Mouse (Mus musculus) CH12.LX (cell line): ENCODE results near the gene Tmem214. TPM values are rescaled to one million over a fixed set of nuclear protein-coding genes. Genes with fewer than 3 reads are reported as not detected.
A peak's percentile ranks its signal among the peaks of the same experiment; 100 is the strongest.

Experiments
- DNase-seq: peaks from one replicate; pipeline ENCODE4 v3.0.0-alpha.2; 2013; ENCODE audit errors: extremely low read depth
- H3K27ac ChIP-seq: 2 replicates; pipeline ENCODE4 v1.5.1; 2012; ENCODE audit warnings: low read depth, mild to moderate bottlenecking, control low read depth, moderate library complexity; ENCODE audit not compliant: insufficient read depth
- H3K27me3 ChIP-seq: replicated peaks from 2 replicates; pipeline ENCODE3; 2012; ENCODE audit warnings: inconsistent platforms
- H3K36me3 ChIP-seq, 2 experiments: replicated peaks in 1 of 2; 2 replicates each; pipeline versions ENCODE3 to v1.6.1; 2012; ENCODE audit warnings: inconsistent platforms in 1 of 2, low read length in 1 of 2, mild to moderate bottlenecking in 1 of 2, mixed read lengths in 1 of 2, moderate library complexity in 1 of 2; ENCODE audit not compliant: control insufficient read depth in 1 of 2, insufficient read depth in 1 of 2
- H3K4me1 ChIP-seq, 2 experiments: 2 replicates each; pipeline ENCODE4 v1.6.1; 2012; ENCODE audit warnings: inconsistent platforms in 1 of 2, moderate library complexity in 1 of 2; ENCODE audit not compliant: insufficient read depth in 2 of 2, control insufficient read depth in 1 of 2
- H3K4me2 ChIP-seq: 2 replicates; pipeline ENCODE4 v1.6.1; 2012; ENCODE audit warnings: low read depth, mild to moderate bottlenecking, control low read depth; ENCODE audit not compliant: poor library complexity, insufficient read depth, severe bottlenecking
- H3K4me3 ChIP-seq, 3 experiments: fragments of 150-350 bp in 1 of 3; sonication (generic) in 1 of 3; replicated peaks in 1 of 3; 2 replicates each; pipeline versions ENCODE3 to v1.5.1; 2011 to 2012; ENCODE audit warnings: low read depth in 2 of 3, low read length in 2 of 3, mild to moderate bottlenecking in 2 of 3, moderate library complexity in 2 of 3, control low read depth in 1 of 3, improper control_type of control experiment in 1 of 3, inconsistent platforms in 1 of 3, mixed read lengths in 1 of 3; ENCODE audit not compliant: poor library complexity in 1 of 3
- H3K79me2 ChIP-seq: replicated peaks from 2 replicates; pipeline ENCODE4 v1.6.1; 2012; ENCODE audit warnings: mild to moderate bottlenecking, moderate library complexity; ENCODE audit not compliant: control insufficient read depth, poor library complexity, insufficient read depth, severe bottlenecking; ENCODE audit errors: extremely low read depth
- H3K9ac ChIP-seq: 2 replicates; pipeline ENCODE4 v1.6.1; 2012; ENCODE audit warnings: low read depth, mild to moderate bottlenecking, control low read depth, moderate library complexity; ENCODE audit not compliant: insufficient read depth
- H3K9me3 ChIP-seq: replicated peaks from 2 replicates; pipeline ENCODE3; 2012; ENCODE audit warnings: low read length, inconsistent platforms, mixed read lengths
- BHLHE40 ChIP-seq: IDR thresholded peaks from 2 replicates; pipeline ENCODE4 v1.6.1; 2011; ENCODE audit warnings: mild to moderate bottlenecking, low read depth, low read length, improper control_type of control experiment
- CTCF ChIP-seq, 2 experiments: IDR thresholded peaks in 1 of 2; conservative IDR thresholded peaks in 1 of 2; 2 replicates each; pipeline ENCODE4 v1.5.1; 2011 to 2012; ENCODE audit warnings: low read depth in 2 of 2, low read length in 2 of 2, improper control_type of control experiment in 1 of 2, inconsistent platforms in 1 of 2, mild to moderate bottlenecking in 1 of 2, moderate library complexity in 1 of 2
- ELF1 ChIP-seq: IDR thresholded peaks from 2 replicates; pipeline ENCODE4 v1.6.1; 2014; ENCODE audit warnings: low read depth, mild to moderate bottlenecking, inconsistent platforms, low read length, improper control_type of control experiment
- HCFC1 ChIP-seq: IDR thresholded peaks from 2 replicates; pipeline ENCODE4 v1.6.1; 2012; ENCODE audit warnings: low read depth, mild to moderate bottlenecking, inconsistent platforms, low read length, improper control_type of control experiment
- KAT2A ChIP-seq: IDR thresholded peaks from 2 replicates; pipeline ENCODE4 v1.6.1; 2012; ENCODE audit warnings: low read length, improper control_type of control experiment, inconsistent platforms; ENCODE audit not compliant: insufficient replicate concordance
- MYC ChIP-seq: IDR thresholded peaks from 2 replicates; pipeline ENCODE4 v1.6.1; 2011; ENCODE audit warnings: low read depth, mild to moderate bottlenecking, improper control_type of control experiment, low read length
- NELFE ChIP-seq: IDR thresholded peaks from 2 replicates; pipeline ENCODE4 v1.6.1; 2011; ENCODE audit warnings: low read depth, low read length, improper control_type of control experiment
- PAX5 ChIP-seq: IDR thresholded peaks from 2 replicates; pipeline ENCODE4 v1.6.1; 2012; ENCODE audit warnings: low read length, inconsistent platforms, mixed read lengths
- SIN3A ChIP-seq: IDR thresholded peaks from 2 replicates; pipeline ENCODE4 v1.6.1; 2012; ENCODE audit warnings: low read length, improper control_type of control experiment, inconsistent platforms
- USF1 ChIP-seq: IDR thresholded peaks from 2 replicates; pipeline ENCODE4 v1.6.1; 2014; ENCODE audit warnings: low read depth, mild to moderate bottlenecking, inconsistent platforms, low read length, improper control_type of control experiment
- ZNF384 ChIP-seq: IDR thresholded peaks from 2 replicates; pipeline ENCODE4 v1.6.1; 2012; ENCODE audit warnings: low read depth, low read length, improper control_type of control experiment, inconsistent platforms
- dilution Hi-C: fragments of 300-500 bp; cut with MboI; formaldehyde crosslinking; loops from 2 replicates; pipeline ENCODE4 v1.14.3; 2020; ENCODE audit warnings: low sequenced_read_pairs; ENCODE audit not compliant: extremely low pct_unique_long_range_greater_than_20kb, extremely low pct_ligation_motif_present
- in situ Hi-C: fragments of 300-500 bp; cut with MboI; formaldehyde crosslinking; loops from 3 replicates; pipeline ENCODE4 v1.14.3; 2019; ENCODE audit warnings: low sequenced_read_pairs, low pct_ligation_motif_present, low pct_unique_long_range_greater_than_20kb, mixed read lengths
- polyA plus RNA-seq: library from polyadenylated mRNA; unstranded; fragments of >175 nt; gene quantifications from 2 replicates; pipeline ENCODE4 v1.2.1, GENCODE M21; 2012; ENCODE audit warnings: low read depth; ENCODE audit not compliant: insufficient read length
- total RNA-seq, 2 experiments: library from RNA; depleted of rRNA; stranded (reverse); fragments of 300-350 nt in 1 of 2; fragments of >200 nt in 1 of 2; gene quantifications; 2 replicates each; pipeline ENCODE4 v1.2.3; 2012 to 2014

Gene Tmem214
- total and polyA plus RNA-seq, 3 experiments = 28.3 to 35.3 (median 31.9) TPM

DNA sequence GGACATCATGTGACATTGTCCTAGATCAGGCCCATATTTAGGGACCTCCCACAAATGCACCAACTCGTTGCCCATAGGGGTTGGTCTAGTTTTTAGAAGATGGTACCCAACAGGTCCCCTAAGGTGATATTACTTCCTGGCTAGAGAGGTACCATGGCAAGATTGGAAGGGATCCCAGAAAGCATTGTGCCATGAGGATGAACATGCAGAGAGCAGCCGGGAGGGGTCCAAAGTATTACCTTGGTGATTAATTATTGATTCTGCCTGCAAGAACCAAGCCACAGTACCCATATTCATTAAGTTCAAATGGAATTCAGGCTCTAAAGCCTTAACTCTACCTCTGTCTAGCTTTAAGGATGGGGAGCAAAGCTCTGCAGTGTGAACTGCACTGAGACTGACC is 58.3 kb downstream of the Tmem214 start:
- TF ChIP-seq ZNF384 (no peak), PAX5 (no peak), USF1 (no peak), NELFE (no peak), SIN3A (no peak), CTCF (conservative IDR thresholded peaks at IDR 0.05 in 1 of 2, IDR thresholded peaks at IDR 0.05 in 1 of 2; ENCODE audit: low read depth in 2 of 2, low read length in 2 of 2) (no peak)
- dilution Hi-C loops = no loop called here
- in situ Hi-C loops = loop anchor here (5.0 kb wide), 1 partner anchor 76 kb away; no protein-coding TSS in a partner anchor

DNA sequence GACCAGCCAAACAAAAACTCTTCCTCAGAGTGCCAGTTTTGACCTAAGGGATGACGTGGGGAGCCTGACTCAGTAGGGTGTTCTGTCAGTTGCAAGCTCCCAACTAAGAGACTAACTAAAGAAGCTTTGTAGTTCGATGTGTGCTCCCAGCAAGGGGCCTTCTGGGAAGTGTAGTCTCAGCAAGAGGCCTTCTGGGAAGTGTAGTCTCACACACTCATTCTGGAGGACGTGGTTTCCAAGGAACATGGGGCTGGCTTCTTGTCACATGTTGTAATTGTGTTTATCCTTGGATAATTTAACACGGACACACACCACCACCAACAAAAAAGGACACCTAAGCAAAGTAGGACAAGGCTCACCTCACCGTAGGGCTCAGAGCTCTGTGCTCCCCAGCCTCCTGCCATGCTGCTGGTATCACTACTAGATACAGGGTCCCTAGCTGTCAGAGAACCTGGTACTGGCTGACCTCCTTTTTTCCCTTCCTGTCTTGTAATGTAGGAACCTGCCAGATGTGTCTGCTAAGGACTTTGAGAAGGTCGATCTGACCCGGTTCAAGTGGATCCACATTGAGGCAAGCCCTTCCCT is 60.2 kb downstream of the Tmem214 start:
- DNase-seq = no peak
- in situ Hi-C loops (loop anchor here (5.0 kb wide), 1 partner anchor 74 kb away; no protein-coding TSS in a partner anchor), dilution Hi-C loops (no loop called here)
- Histone ChIP-seq H3K4me2 (no peak overlapping the region), H3K4me1 (peaks cover 0 to 27% of the 10 kb centered on the region in 2 experiments; a peak in 3 of 4 replicates), H3K9me3 (no peaks in the 10 kb centered on the region), H3K27me3 (peaks cover 59% of the 10 kb centered on the region), H3K4me3 (no peak overlapping the region), H3K27ac (no peak overlapping the region)
- peak; percentile 54; the same call in 1 of the 2 replicates for TF ChIP-seq KAT2A
- TF ChIP-seq HCFC1 = peak; percentile 92
- peak; percentile 27; the same call in 1 of the 2 replicates for TF ChIP-seq MYC
- no peak for TF ChIP-seq BHLHE40
- TF ChIP-seq ELF1 = no peak
- TF ChIP-seq, all 38 proteins: peak for 3
- no peaks in the 10 kb centered on the region for H3K36me3 ChIP-seq
- H3K9ac ChIP-seq = no peak overlapping the region
- no peaks in the 10 kb centered on the region for H3K79me2 ChIP-seq

More for the DNA sequence above, 58.3 kb downstream of the Tmem214 start:
- no peaks in the 10 kb centered on the region for H3K9me3 ChIP-seq
- H3K27ac ChIP-seq = no peak overlapping the region
- no peaks in the 10 kb centered on the region for H3K36me3 ChIP-seq
- no peak overlapping the region for H3K4me3 ChIP-seq
- no peaks in the 10 kb centered on the region for H3K79me2 ChIP-seq
- peaks cover 68% of the 10 kb centered on the region for H3K27me3 ChIP-seq
- H3K4me1 ChIP-seq = peaks cover 0 to 33% of the 10 kb centered on the region in 2 experiments; a peak in 3 of 4 replicates
- no peak for DNase-seq
- no peak overlapping the region for H3K4me2 ChIP-seq
- H3K9ac ChIP-seq = no peak overlapping the region

Other genes with a start within 250 kb of the Tmem214 start
- 8.9 and 10.5 TPM in 2 replicates for gene Slc35f6, start 220.1 kb upstream of the Tmem214 start, total RNA-seq (2012; rRNA removed)
- gene Slc35f6, start 220.1 kb upstream of the Tmem214 start, total RNA-seq (2014; rRNA removed) = 8.0 and 9.5 TPM in 2 replicates
- 9.0 and 9.4 TPM in 2 replicates for gene Slc35f6, start 220.1 kb upstream of the Tmem214 start, polyA plus RNA-seq
- 89.4 and 99.1 TPM in 2 replicates for gene Cenpa, start 201.2 kb upstream of the Tmem214 start, total RNA-seq (2012; rRNA removed)
- gene Cenpa, start 201.2 kb upstream of the Tmem214 start, total RNA-seq (2014; rRNA removed) = 125 and 138 TPM in 2 replicates
- 143 and 163 TPM in 2 replicates for gene Cenpa, start 201.2 kb upstream of the Tmem214 start, polyA plus RNA-seq
- gene Dpysl5, start 156.4 kb upstream of the Tmem214 start, total RNA-seq (2012; rRNA removed) = 0.21 TPM in 1 of 2 replicates, not detected in the other
- not detected in 2 replicates for gene Dpysl5, start 156.4 kb upstream of the Tmem214 start, total RNA-seq (2014; rRNA removed)
- not detected in 2 replicates for gene Dpysl5, start 156.4 kb upstream of the Tmem214 start, polyA plus RNA-seq
- gene Mapre3, start 53.4 kb upstream of the Tmem214 start, total RNA-seq (2012; rRNA removed) = 1.3 and 1.6 TPM in 2 replicates
- gene Mapre3, start 53.4 kb upstream of the Tmem214 start, total RNA-seq (2014; rRNA removed) = 0.28 and 0.30 TPM in 2 replicates
- gene Mapre3, start 53.4 kb upstream of the Tmem214 start, polyA plus RNA-seq = 1.5 and 2.3 TPM in 2 replicates
- 8.0 and 9.3 TPM in 2 replicates for gene Agbl5, start 20.7 kb downstream of the Tmem214 start, total RNA-seq (2012; rRNA removed)
- 3.5 and 4.1 TPM in 2 replicates for gene Agbl5, start 20.7 kb downstream of the Tmem214 start, total RNA-seq (2014; rRNA removed)
- 8.4 and 11.6 TPM in 2 replicates for gene Agbl5, start 20.7 kb downstream of the Tmem214 start, polyA plus RNA-seq
- gene Ost4, start 39.8 kb downstream of the Tmem214 start, total RNA-seq (2012; rRNA removed) = 181 and 244 TPM in 2 replicates
- gene Ost4, start 39.8 kb downstream of the Tmem214 start, total RNA-seq (2014; rRNA removed) = 221 and 263 TPM in 2 replicates
- 312 and 330 TPM in 2 replicates for gene Ost4, start 39.8 kb downstream of the Tmem214 start, polyA plus RNA-seq
- gene Emilin1, start 45.4 kb downstream of the Tmem214 start, total RNA-seq (2012; rRNA removed) = 0.34 TPM in 2 replicates
- 0.05 and 0.11 TPM in 2 replicates for gene Emilin1, start 45.4 kb downstream of the Tmem214 start, total RNA-seq (2014; rRNA removed)
- gene Emilin1, start 45.4 kb downstream of the Tmem214 start, polyA plus RNA-seq = 0.33 and 0.63 TPM in 2 replicates
- 3.7 and 5.7 TPM in 2 replicates for gene Khk, start 53.4 kb downstream of the Tmem214 start, total RNA-seq (2012; rRNA removed)
- 1.9 and 2.5 TPM in 2 replicates for gene Khk, start 53.4 kb downstream of the Tmem214 start, total RNA-seq (2014; rRNA removed)
- 2.9 and 3.7 TPM in 2 replicates for gene Khk, start 53.4 kb downstream of the Tmem214 start, polyA plus RNA-seq
- not detected in 2 replicates for gene Cgref1, start 77.6 kb downstream of the Tmem214 start, total RNA-seq (2012; rRNA removed)
- gene Cgref1, start 77.6 kb downstream of the Tmem214 start, total RNA-seq (2014; rRNA removed) = not detected in 2 replicates
- not detected in 2 replicates for gene Cgref1, start 77.6 kb downstream of the Tmem214 start, polyA plus RNA-seq
- gene Preb, start 92.3 kb downstream of the Tmem214 start, total RNA-seq (2012; rRNA removed) = 96.5 and 99.8 TPM in 2 replicates
- gene Preb, start 92.3 kb downstream of the Tmem214 start, total RNA-seq (2014; rRNA removed) = 70.9 and 87.3 TPM in 2 replicates
- 143 and 145 TPM in 2 replicates for gene Preb, start 92.3 kb downstream of the Tmem214 start, polyA plus RNA-seq
- gene Tcf23, start 100.7 kb downstream of the Tmem214 start, total RNA-seq (2012; rRNA removed) = not detected in 2 replicates
- gene Tcf23, start 100.7 kb downstream of the Tmem214 start, total RNA-seq (2014; rRNA removed) = not detected in 2 replicates
- not detected in 2 replicates for gene Tcf23, start 100.7 kb downstream of the Tmem214 start, polyA plus RNA-seq
- gene Atraid, start 180.3 kb downstream of the Tmem214 start, total RNA-seq (2012; rRNA removed) = 48.8 and 58.0 TPM in 2 replicates
- gene Atraid, start 180.3 kb downstream of the Tmem214 start, total RNA-seq (2014; rRNA removed) = 88.7 TPM in 2 replicates
- 52.7 and 60.1 TPM in 2 replicates for gene Atraid, start 180.3 kb downstream of the Tmem214 start, polyA plus RNA-seq
- gene Slc5a6, start 180.9 kb downstream of the Tmem214 start, total RNA-seq (2012; rRNA removed) = 10.9 and 15.4 TPM in 2 replicates
- 8.9 and 9.0 TPM in 2 replicates for gene Slc5a6, start 180.9 kb downstream of the Tmem214 start, total RNA-seq (2014; rRNA removed)
- gene Slc5a6, start 180.9 kb downstream of the Tmem214 start, polyA plus RNA-seq = 17.1 and 18.6 TPM in 2 replicates
- 106 and 135 TPM in 2 replicates for gene Cad, start 186.8 kb downstream of the Tmem214 start, total RNA-seq (2012; rRNA removed)
- gene Cad, start 186.8 kb downstream of the Tmem214 start, total RNA-seq (2014; rRNA removed) = 43.1 and 44.3 TPM in 2 replicates
- 108 and 123 TPM in 2 replicates for gene Cad, start 186.8 kb downstream of the Tmem214 start, polyA plus RNA-seq
- not detected in 2 replicates for gene Dnajc5g, start 238.3 kb downstream of the Tmem214 start, total RNA-seq (2012; rRNA removed)
- not detected in 2 replicates for gene Dnajc5g, start 238.3 kb downstream of the Tmem214 start, total RNA-seq (2014; rRNA removed)
- gene Dnajc5g, start 238.3 kb downstream of the Tmem214 start, polyA plus RNA-seq = not detected in 2 replicates
- not detected in 2 replicates for gene Slc30a3, start 240.2 kb downstream of the Tmem214 start, total RNA-seq (2012; rRNA removed)
- gene Slc30a3, start 240.2 kb downstream of the Tmem214 start, total RNA-seq (2014; rRNA removed) = not detected in 2 replicates
- not detected in 2 replicates for gene Slc30a3, start 240.2 kb downstream of the Tmem214 start, polyA plus RNA-seq
- not detected in 2 replicates for gene Trim54, start 248.7 kb downstream of the Tmem214 start, total RNA-seq (2012; rRNA removed)
- gene Trim54, start 248.7 kb downstream of the Tmem214 start, total RNA-seq (2014; rRNA removed) = not detected in 2 replicates
- not detected in 2 replicates for gene Trim54, start 248.7 kb downstream of the Tmem214 start, polyA plus RNA-seq